Mouse (Mus musculus) heart, adult 2 months (tissue): ENCODE measurements at regions not wholly inside any gene's neighbourhood (a gene's known extent, or its start where the extent isn't known, plus 50 kb on each side); places are given as distances from the start of the nearest gene placed in this dataset.

Experiments
- DNase-seq, 2 experiments: peaks; one replicate each; pipeline ENCODE4 v3.0.0; 2021
- H3K27ac ChIP-seq: fragments of 200-600 bp; 2 replicates; pipeline ENCODE4 v1.8.1; 2022
- H3K27me3 ChIP-seq: fragments of 200-500 bp; 2 replicates; pipeline ENCODE4 v1.6.1; 2012; ENCODE audit warnings: mild to moderate bottlenecking, low read length, inconsistent platforms, mixed read lengths; ENCODE audit not compliant: control insufficient read depth, insufficient read depth
- H3K36me3 ChIP-seq: fragments of 200-500 bp; 2 replicates; pipeline ENCODE4 v1.6.1; 2012; ENCODE audit warnings: low read length, inconsistent platforms; ENCODE audit not compliant: control insufficient read depth, insufficient read depth
- H3K4me1 ChIP-seq: fragments of 200-500 bp; 2 replicates; pipeline ENCODE4 v1.6.1; 2011; ENCODE audit warnings: low read length; ENCODE audit not compliant: control insufficient read depth, insufficient read depth
- H3K4me3 ChIP-seq: fragments of 200-600 bp; 2 replicates; pipeline ENCODE4 v1.8.1; 2022
- H3K79me2 ChIP-seq: fragments of 200-500 bp; replicated peaks from 2 replicates; pipeline ENCODE4 v1.6.1; 2012; ENCODE audit warnings: mild to moderate bottlenecking, inconsistent platforms, low read length, moderate library complexity, mixed read lengths; ENCODE audit not compliant: control insufficient read depth, insufficient read depth
- H3K9ac ChIP-seq: fragments of 200-500 bp; 2 replicates; pipeline ENCODE4 v1.6.1; 2012; ENCODE audit warnings: low read depth, mild to moderate bottlenecking, control low read depth, inconsistent platforms, low read length, mixed read lengths
- CTCF ChIP-seq: fragments of 200-600 bp; IDR thresholded peaks from 2 replicates; pipeline ENCODE4 v1.8.1; 2022; ENCODE audit warnings: antibody characterized with exemption, mild to moderate bottlenecking, moderate library complexity
- EP300 ChIP-seq: fragments of 200-500 bp; IDR thresholded peaks from 2 replicates; pipeline ENCODE4 v1.6.1; 2011; ENCODE audit warnings: low read depth, low read length, control low read depth; ENCODE audit not compliant: insufficient read depth
- POLR2A ChIP-seq: fragments of 200-500 bp; IDR thresholded peaks from 2 replicates; pipeline ENCODE4 v1.6.1; 2011; ENCODE audit warnings: mild to moderate bottlenecking, low read depth, low read length, control low read depth; ENCODE audit not compliant: insufficient read depth
- WGBS: fragments of 180-500 bp; shearing (Covaris S2); methylation state at CpG from one replicate; pipeline ENCODE4 v1.1.7; 2018; 5-methylcytosine and 5-hydroxymethylcytosine counted together
- intact Hi-C: fragments of 180-260 bp; cut with DNase I; formaldehyde crosslinking; loops from one replicate; pipeline ENCODE4 v1.15.1; 2025

- intact Hi-C loops, result no loop called here
- H3K4me1 ChIP-seq, result no peaks in the 10 kb centered on the region; the same call in 1 of the 2 replicates
- no peak for DNase-seq
Observed at GRCm38 (mm10) chr2:133498717-133499143, 53.2 kb upstream of the Bmp2 start.

GRCm38 (mm10) chr2:133499904-133500303, 52.1 kb upstream of the Bmp2 start:
- Histone ChIP-seq H3K9ac (no peak overlapping the region), H3K79me2 (no peaks in the 10 kb centered on the region), H3K4me3 (no peak overlapping the region), H3K27me3 (no peaks in the 10 kb centered on the region), H3K4me1 (no peaks in the 10 kb centered on the region; the same call in 1 of the 2 replicates), H3K36me3 (no peaks in the 10 kb centered on the region), H3K27ac (no peak overlapping the region)
- TF ChIP-seq CTCF, result no peak
- no peak for TF ChIP-seq POLR2A
- no peak for TF ChIP-seq EP300
- intact Hi-C loops, result no loop called here
- DNase-seq, result no peak
- 41% methylated on average over 3 of the region's 3 CpGs for WGBS

More at GRCm38 (mm10) chr2:133498717-133499143, 53.2 kb upstream of the Bmp2 start:
- no peaks in the 10 kb centered on the region for H3K79me2 ChIP-seq
- WGBS, result 20% methylated on average over 3 of the region's 3 CpGs
- TF ChIP-seq CTCF (no peak), EP300 (no peak), POLR2A (no peak)
- H3K27me3 ChIP-seq, result no peaks in the 10 kb centered on the region
- no peak overlapping the region for H3K9ac ChIP-seq
- no peak overlapping the region for H3K27ac ChIP-seq
- no peaks in the 10 kb centered on the region for H3K36me3 ChIP-seq
- no peak overlapping the region for H3K4me3 ChIP-seq
